Mouse (Mus musculus) G1E (cell line): ENCODE results near the gene Rnf167. TPM values are rescaled to one million over a fixed set of nuclear protein-coding genes. Genes with fewer than 3 reads are reported as not detected.

ENCODE experiments used
- ATAC-seq: 2 replicates; pipeline ENCODE4 v1.8.0; 2016; ENCODE audit warnings: mild to moderate bottlenecking; ENCODE audit not compliant: insufficient number of reproducible peaks, poor library complexity, low FRiP score, severe bottlenecking; ENCODE audit errors: extremely low read depth
- DNase-seq: peaks from one replicate; pipeline ENCODE4 v3.0.0; 2012; ENCODE audit warnings: low spot score
- H3K27me3 ChIP-seq: 2 replicates; pipeline ENCODE4 v1.6.1; 2012; ENCODE audit warnings: mild to moderate bottlenecking, low read length, inconsistent platforms; ENCODE audit not compliant: insufficient read depth
- H3K36me3 ChIP-seq: replicated peaks from 2 replicates; pipeline ENCODE3; 2012; ENCODE audit warnings: mild to moderate bottlenecking, inconsistent platforms
- H3K4me1 ChIP-seq: 2 replicates; pipeline ENCODE4 v1.6.1; 2012; ENCODE audit warnings: low read depth, low read length, inconsistent platforms, mixed read lengths; ENCODE audit not compliant: insufficient read depth
- H3K4me3 ChIP-seq: 2 replicates; pipeline ENCODE4 v1.5.1; 2012; ENCODE audit warnings: low read depth, mild to moderate bottlenecking, inconsistent platforms, low read length, moderate library complexity, mixed read lengths
- H3K9me3 ChIP-seq: replicated peaks from 2 replicates; pipeline ENCODE4 v1.6.1; 2012; ENCODE audit warnings: inconsistent platforms
- CTCF ChIP-seq: IDR thresholded peaks from 2 replicates; pipeline ENCODE4 v1.5.1; 2012; ENCODE audit warnings: low read depth, low read length, inconsistent platforms, mixed read lengths
- GATA1 ChIP-seq: IDR thresholded peaks from 2 replicates; pipeline ENCODE4 v1.6.1; 2012; ENCODE audit warnings: borderline replicate concordance, low read length, inconsistent platforms, mixed read lengths
- GATA2 ChIP-seq: IDR thresholded peaks from 2 replicates; pipeline ENCODE4 v1.6.1; 2012; ENCODE audit warnings: low read depth, low read length, inconsistent platforms, borderline replicate concordance
- POLR2AphosphoS5 ChIP-seq: IDR thresholded peaks from 2 replicates; pipeline ENCODE4 v1.6.1; 2012; ENCODE audit warnings: low read depth, low read length, inconsistent platforms; ENCODE audit not compliant: insufficient replicate concordance
- TAL1 ChIP-seq: conservative IDR thresholded peaks from 2 replicates; pipeline ENCODE4 v1.6.1; 2012; ENCODE audit warnings: low read depth, low read length, inconsistent platforms, mixed read lengths
- polyA plus RNA-seq: library from polyadenylated mRNA; stranded (reverse); fragments of >175 nt; gene quantifications from 2 replicates; pipeline ENCODE4 v1.2.3, GENCODE M21; 2012
- total RNA-seq, 2 experiments: library from RNA; stranded (forward) in 1 of 2; stranded (reverse) in 1 of 2; fragments of 200-1000 nt in 1 of 2; fragments of >200 nt in 1 of 2; fragmentation: Nextera tagmentation in 1 of 2; gene quantifications; 2 replicates each; pipeline ENCODE4 v1.2.3; 2014 to 2017

Rnf167 gene
- total and polyA plus RNA-seq, 3 experiments: 64.1 to 115 (median 81.3) TPM

DNA sequence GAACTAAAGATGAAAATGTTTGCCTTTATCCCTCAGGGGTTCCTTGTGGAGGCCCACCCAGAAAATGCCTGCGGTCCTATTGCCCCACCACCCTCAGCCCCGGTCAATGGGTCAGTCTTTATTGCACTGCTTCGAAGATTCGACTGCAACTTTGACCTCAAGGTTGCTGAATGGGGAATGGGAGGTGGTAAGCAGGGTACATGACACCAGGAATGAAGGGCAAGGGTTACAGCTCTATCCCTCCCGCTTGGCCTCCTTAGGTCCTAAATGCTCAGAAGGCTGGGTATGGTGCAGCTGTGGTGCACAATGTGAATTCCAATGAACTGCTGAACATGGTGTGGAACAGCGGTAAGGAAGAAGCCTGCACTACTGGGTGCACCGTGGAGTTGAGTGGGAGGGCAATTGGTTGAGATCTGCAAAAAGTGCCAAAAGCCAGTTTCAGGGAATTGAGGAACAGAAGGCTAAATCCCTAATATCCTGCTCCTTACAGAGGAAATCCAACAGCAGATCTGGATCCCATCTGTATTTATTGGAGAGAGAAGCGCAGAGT lies 2.2 kb downstream of the Rnf167 start:
- Histone ChIP-seq H3K4me3 (peak overlapping the region; percentile 80; the same call in 1 of the 2 replicates), H3K27me3 (no peaks in the 10 kb centered on the region), H3K36me3 (peaks cover 83% of the 10 kb centered on the region), H3K4me1 (peaks cover 75% of the 10 kb centered on the region), H3K9me3 (no peaks in the 10 kb centered on the region)
- peak; percentile 88; the same call in 1 of the 2 replicates for TF ChIP-seq POLR2AphosphoS5
- TF ChIP-seq CTCF: no peak
- no peak for DNase-seq
- no peak for ATAC-seq

DNA sequence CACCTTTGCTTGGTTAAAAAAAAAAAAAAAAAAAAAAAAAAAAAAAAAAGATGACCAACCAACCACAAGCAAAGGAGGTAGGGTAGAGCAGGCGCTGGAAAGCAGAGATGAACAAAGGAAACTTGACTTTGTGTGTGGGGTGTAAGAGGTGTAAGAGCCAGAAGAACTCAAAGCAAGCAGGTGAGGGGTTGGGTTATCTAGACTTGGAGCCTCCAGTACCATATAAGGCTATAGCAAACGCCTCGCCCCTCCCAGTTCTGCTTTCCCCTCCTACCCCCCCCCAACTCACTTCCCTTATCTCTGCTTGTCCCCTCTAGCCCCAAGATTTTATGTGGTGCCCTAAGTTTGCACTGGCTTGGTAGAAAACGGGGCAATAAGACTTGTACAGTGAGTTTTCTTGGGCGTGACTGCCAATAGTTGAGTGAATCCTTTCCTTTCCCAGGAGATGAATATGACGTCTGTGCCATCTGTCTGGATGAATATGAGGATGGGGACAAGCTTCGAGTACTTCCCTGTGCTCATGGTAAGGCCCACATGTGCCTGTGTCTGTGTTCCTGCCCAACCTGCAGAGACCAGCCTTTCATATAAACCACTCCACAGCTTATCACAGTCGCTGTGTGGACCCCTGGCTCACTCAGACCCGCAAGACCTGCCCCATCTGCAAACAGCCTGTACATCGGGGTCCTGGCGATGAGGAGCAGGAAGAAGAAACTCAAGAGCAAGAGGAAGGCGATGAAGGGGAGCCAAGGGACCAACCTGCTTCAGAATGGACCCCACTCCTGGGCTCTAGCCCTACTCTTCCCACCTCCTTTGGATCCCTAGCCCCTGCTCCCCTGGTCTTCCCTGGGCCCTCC lies 3.5 kb downstream of the Rnf167 start:
- Histone ChIP-seq H3K27me3 (no peaks in the 10 kb centered on the region), H3K4me1 (peaks cover 68% of the 10 kb centered on the region), H3K36me3 (peaks cover 70% of the 10 kb centered on the region), H3K4me3 (peak overlapping the region; percentile 100; the same call in 1 of the 2 replicates), H3K9me3 (no peaks in the 10 kb centered on the region)
- ATAC-seq: no peak
- DNase-seq: no peak
- TF ChIP-seq TAL1 (no peak), POLR2AphosphoS5 (no peak), GATA2 (no peak), CTCF (no peak), GATA1 (no peak)

DNA sequence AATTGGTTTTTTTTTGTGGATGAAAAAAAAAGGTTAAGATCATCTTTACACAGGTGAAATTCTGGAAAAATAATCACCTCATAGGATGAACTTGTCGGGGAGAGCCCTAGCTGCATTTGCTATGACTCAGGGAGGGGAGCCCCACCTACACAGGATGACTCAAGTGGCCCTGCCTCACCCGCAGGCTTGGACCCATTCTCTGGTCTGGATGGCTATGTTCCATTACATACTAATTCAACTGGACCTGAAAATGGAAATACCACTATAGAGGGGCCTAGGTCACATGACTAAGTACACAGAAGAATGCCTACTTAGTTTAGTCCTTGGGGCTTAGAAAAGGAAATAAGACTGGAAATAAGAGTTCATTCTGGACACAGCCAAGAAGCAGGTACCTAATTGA lies 4.4 kb downstream of the Rnf167 start:
- H3K4me3 ChIP-seq: peak overlapping the region; percentile 100; the same call in 1 of the 2 replicates
- H3K4me1 ChIP-seq: peaks cover 68% of the 10 kb centered on the region
- DNase-seq (no peak), ATAC-seq (no peak)
- peaks cover 63% of the 10 kb centered on the region for H3K36me3 ChIP-seq
- TF ChIP-seq TAL1 (no peak), POLR2AphosphoS5 (no peak), GATA2 (no peak), CTCF (no peak), GATA1 (no peak)
- H3K9me3 ChIP-seq: no peaks in the 10 kb centered on the region
- no peaks in the 10 kb centered on the region for H3K27me3 ChIP-seq

DNA sequence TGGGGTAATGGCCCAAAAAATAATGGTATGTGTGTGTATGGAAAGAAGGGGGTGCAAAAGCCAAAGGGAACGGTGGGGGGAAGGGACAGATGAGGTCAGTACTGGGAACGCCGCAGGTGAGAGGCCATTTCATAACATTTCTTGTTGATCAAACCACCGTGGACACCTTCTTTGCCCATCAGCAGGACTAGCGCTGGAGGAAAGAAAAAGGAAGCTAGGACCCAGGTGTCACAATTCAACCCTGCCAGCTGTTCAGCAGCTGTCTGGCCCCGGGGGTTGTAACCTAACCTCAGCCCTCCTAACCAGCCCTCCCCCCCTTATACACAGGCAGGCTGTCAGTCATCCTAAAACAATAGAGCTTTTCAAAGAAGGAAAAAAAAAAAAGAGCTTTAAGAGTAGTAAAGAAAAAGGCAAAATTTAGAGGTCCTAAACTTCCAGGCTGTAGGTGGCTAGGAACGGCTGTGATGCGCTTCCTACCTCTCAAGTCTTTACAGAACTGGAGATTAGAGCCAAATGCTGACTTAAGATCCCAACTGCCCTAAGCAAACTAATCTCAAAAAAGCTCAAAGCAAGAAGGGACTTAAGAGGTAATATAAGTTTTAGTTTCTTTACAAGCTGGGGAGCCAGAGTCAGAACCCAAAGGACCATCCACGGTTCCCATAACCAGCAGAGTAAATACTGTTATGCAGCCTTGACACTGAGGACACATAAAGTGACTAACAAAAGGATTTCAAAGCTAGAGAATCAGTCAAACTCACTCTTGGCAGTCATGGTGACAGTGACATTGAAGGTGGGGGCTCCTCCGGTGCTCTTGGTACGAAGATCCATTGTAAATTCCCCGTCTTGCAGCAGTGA lies 5.2 kb downstream of the Rnf167 start:
- peaks cover 74% of the 10 kb centered on the region for H3K4me1 ChIP-seq
- H3K36me3 ChIP-seq: peaks cover 63% of the 10 kb centered on the region
- no peak for TF ChIP-seq TAL1
- TF ChIP-seq CTCF: no peak; the same call in 1 of the 2 replicates
- no peak for TF ChIP-seq GATA2
- 0 out of 2 replicates have a peak, but pooled peaks have one; percentile 77 for TF ChIP-seq POLR2AphosphoS5
- TF ChIP-seq GATA1: no peak
- ATAC-seq (no peak), DNase-seq (no peak)
- peak overlapping the region; percentile 100 for H3K4me3 ChIP-seq
- no peaks in the 10 kb centered on the region for H3K27me3 ChIP-seq
- no peaks in the 10 kb centered on the region for H3K9me3 ChIP-seq

DNA sequence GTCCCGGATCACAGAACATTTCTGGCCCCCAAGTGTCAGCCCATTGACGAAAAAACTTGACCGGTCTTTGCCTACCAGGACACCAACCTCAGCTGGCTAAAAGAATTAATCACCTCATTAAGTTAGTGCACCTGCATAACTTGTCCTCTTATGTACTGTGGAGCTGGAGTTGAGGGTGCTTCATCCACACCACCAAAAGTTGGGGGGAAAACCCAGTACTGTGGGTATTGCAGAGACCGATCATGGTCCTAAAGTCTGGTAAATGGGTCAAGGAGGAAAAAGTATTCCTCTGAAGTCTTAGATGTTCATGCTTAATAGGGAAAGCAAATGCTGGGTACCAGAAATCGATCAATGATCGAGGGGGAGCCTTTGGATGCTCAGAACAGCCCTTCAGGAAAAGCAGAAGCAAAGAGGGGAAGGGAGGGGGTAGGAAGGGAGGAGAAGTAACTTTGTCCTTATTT lies 5.9 kb downstream of the Rnf167 start:
- Histone ChIP-seq H3K27me3 (no peaks in the 10 kb centered on the region), H3K4me1 (peaks cover 78% of the 10 kb centered on the region), H3K9me3 (no peaks in the 10 kb centered on the region), H3K36me3 (peaks cover 62% of the 10 kb centered on the region), H3K4me3 (peak overlapping the region; percentile 100)
- no peak for DNase-seq
- ATAC-seq: no peak
- TF ChIP-seq GATA2 (no peak), POLR2AphosphoS5 (no peak), GATA1 (no peak), CTCF (no peak), TAL1 (no peak)
